Mouse (Mus musculus): Measurements from ENCODE around the gene Mtrex. TPM values are rescaled to one million over a fixed set of nuclear protein-coding genes. Genes with fewer than 3 reads are reported as not detected.

Mtrex gene
- total RNA-seq, 4 experiments from 2014 or later = 22.1 to 27.2 (median 26.0) TPM

DNA sequence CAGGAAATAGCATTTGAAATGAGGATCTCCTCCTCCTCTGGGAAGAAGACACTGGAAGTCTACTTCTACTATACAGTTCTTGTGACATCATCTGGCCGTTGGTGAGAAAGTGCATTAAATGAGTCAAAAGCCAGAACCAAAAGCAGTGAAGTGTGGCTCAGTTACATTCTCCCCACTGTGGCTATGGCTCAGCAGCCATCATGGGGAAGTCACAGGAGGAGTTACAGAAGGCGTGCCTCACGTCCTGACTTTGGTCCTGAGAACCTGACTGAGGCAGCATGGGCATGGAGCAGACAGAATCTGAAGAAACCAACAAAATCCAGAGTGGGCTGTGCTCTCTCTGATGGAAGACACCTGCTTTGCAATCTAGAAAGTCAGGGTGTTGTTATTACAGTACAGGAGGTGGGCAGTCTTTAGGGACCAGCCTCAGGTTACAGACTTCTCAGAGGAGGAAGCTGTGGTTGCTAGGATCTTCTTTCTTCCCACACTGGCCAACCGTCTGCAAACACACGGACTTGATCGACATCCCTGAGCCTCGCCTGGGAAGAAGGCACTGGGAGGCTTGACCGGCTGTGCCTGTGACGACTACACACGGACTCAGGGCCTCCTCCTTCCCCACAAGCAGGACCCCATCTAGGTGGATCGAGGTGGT, 57.0 kb downstream of the Mtrex start:
- no peak for DNase-seq (ENCODE audit: low spot score)

DNA sequence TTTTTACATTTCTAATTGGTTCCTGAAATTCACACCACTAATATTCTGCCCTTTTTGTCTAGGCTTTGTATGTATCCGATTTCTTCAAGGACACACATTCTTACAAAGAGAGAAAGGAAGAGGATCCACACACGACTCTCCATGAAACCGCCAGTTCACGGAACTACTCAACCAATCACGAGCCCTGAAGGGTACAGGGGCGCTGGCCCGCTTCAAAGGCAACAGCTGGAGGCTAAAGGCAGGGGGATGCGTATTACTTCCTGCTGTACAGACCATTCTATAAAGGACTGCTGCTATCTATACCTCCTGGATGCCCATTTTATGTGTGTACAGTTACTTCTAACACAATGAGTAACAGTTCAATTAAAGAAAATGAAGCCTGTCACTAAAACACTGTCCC, 59.8 kb downstream of the Mtrex start:
- no peak for DNase-seq (ENCODE audit: low spot score)

- DNase-seq (ENCODE audit: low spot score) = no peak
These were observed 60.4 kb downstream of the Mtrex start for GRCm38 (mm10) chr13:112866782-112867181.

DNA sequence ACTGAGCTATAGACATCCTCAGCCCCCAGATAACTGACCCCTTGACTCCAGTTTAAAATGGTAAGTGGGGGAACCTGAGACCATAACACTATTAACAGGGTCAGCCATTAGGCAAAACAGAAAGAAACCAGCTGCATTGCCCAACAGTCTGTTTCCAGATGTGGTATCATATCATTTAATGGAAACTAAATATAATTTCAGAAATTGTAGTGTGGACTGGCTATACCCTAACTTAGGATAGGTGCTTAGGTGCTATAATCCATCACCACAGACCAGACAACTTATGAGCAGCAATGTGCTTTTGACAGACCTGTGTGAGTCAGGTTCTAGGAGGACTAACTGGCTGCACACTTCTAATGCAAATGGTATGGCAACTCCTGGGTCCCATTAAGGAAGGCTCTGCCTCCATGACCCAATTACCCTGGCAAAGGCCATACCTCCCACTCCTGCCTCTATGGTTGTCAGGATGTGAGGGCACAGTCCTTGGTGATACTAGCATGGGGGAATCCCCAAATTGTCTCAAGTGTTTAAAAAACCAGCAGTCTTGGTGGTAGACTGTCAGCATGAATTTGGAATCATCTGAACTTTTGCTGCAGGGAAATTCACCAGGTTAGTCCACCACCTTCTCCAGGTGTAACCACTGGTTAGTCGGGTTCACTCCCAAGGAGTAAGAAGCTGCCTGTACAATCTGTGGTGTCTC, 64.1 kb downstream of the Mtrex start:
- DNase-seq (ENCODE audit: low spot score) = no peak

- no peak for DNase-seq (ENCODE audit: low spot score)
These were observed 64.9 kb downstream of the Mtrex start for GRCm38 (mm10) chr13:112862342-112862741.

DNA sequence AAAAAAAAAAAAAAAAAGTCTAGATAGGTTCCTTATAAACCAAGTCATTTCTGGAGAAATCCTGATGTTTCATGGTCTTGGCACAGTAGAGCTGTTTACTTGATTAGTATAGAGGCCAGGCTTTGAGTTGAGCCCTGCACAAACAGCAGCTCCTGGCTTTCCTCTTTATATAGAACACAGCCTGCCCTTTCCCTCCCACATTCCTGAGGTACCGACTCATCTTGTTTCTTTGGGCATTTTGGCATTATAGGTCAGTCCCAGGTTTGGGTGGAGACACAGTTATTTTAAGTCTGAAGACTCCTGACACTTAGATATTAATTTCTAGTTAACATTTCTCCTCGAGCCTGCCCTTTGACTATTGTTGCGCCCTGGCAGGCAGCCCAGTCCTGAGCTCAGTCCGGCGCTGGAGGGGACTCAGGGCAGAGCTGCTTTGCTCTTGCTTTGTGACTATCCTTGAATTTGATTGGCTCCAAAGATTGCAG, 65.3 kb downstream of the Mtrex start:
- peak; percentile 40 for DNase-seq (ENCODE audit: low spot score)

GRCm38 (mm10) chr13:112860911-112861310, 66.3 kb downstream of the Mtrex start:
- DNase-seq (ENCODE audit: low spot score) = no peak

- DNase-seq (ENCODE audit: low spot score) = no peak
These were observed 66.8 kb downstream of the Mtrex start for GRCm38 (mm10) chr13:112860370-112860769.

DNA sequence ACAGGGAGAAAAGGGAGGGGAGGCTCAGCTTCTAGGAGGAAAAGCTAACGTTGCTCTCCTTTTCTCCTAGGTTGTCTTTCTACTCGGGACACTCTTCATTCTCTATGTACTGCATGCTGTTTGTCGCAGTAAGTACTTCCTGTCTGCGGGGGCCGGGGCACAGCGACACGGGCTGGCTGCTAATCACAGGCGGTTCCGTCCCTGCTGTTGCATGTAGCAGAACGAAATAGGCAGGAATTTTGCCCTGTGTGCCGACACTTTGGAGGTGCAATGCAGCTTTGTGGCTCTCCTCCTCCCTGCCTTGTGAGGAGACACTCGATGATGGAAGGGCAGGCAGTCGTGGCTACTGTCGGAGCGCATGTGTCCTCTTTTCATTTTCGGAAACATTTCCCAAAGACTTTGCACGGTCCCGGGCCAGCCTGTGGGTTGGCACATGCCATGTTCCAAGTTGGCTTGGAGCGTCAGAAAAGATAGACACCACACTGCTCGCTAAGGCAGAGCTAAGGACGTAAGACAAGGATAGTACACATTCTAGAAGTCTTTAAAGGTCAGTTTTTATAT, 67.5 kb downstream of the Mtrex start:
- no peak for DNase-seq (ENCODE audit: low spot score)

GRCm38 (mm10) chr13:112857921-112858320, 69.3 kb downstream of the Mtrex start:
- no peak for DNase-seq (ENCODE audit: low spot score)

GRCm38 (mm10) chr13:112854402-112854801, 72.8 kb downstream of the Mtrex start:
- no peak for DNase-seq (ENCODE audit: low spot score)

DNA sequence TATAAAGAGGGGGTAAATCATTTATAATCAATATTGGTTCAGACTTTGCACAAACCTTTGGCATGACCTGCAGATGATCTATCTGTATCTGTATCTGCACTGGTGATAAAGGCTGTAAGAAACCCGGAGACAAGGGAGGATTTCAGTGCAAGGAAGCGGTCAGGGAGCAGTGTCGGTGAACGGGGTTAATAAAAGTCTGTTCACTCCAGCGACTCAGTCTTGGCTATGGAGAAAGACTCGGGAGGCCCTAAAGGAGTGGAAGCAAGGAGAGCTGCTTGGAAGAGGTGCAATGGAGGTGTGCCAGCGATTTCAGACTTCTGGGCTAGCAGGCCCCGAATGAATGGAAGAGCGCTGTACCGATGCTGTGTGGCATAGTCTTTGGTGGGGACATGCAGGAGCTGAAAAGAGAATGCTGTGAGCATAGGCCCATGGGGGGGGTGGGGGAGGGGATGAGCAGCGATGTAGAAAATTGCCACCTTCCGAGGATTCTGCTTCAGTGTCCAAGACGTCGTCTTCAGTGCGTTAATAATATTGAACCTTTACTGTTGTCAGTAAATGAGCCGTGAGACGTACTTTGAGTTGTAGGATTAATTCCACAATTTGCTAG, 73.4 kb downstream of the Mtrex start:
- no peak for DNase-seq (ENCODE audit: low spot score)

- DNase-seq (ENCODE audit: low spot score) = no peak
These were observed 81.3 kb downstream of the Mtrex start for GRCm38 (mm10) chr13:112845931-112846330.

- no peak for DNase-seq (ENCODE audit: low spot score)
These were observed 86.7 kb downstream of the Mtrex start for GRCm38 (mm10) chr13:112840241-112841087.

DNA sequence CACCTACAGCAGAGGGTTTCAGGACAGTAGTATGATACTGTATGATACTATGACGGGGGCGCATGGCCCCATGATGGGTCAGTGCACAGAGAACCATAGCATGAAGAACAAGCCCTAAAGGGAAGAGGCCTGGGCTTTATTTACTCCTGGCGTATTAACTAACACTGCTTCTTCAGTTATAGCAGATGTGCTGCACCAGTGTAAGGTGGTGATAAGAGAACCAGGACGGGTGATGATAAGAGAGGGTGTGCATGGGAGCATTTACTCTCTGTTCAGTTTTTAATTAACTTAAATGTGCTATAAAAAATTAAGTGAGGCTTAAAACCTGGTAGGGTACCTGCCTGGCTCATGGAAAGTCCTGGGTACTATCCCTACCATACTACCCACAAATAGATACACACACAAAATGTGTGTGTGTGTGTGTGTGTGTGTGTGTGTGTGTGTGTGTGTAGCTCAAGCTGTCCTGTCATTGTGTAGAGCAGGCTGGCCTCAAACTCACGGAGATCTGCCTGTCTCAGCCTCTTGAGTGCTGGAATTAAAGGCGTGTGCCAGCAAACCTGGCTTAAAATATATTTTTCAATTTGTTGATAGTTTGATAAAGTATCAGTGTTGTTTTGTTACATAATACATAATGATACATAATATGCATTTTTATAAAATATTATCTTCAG, 88.5 kb downstream of the Mtrex start:
- DNase-seq (ENCODE audit: low spot score) = no peak

GRCm38 (mm10) chr13:112837621-112838155, 89.5 kb downstream of the Mtrex start:
- no peak for DNase-seq (ENCODE audit: low spot score)

- no peak for DNase-seq (ENCODE audit: low spot score)
These were observed 90.2 kb downstream of the Mtrex start for GRCm38 (mm10) chr13:112836951-112837350.

GRCm38 (mm10) chr13:112835113-112835512, 92.1 kb downstream of the Mtrex start:
- DNase-seq (ENCODE audit: low spot score) = no peak

DNA sequence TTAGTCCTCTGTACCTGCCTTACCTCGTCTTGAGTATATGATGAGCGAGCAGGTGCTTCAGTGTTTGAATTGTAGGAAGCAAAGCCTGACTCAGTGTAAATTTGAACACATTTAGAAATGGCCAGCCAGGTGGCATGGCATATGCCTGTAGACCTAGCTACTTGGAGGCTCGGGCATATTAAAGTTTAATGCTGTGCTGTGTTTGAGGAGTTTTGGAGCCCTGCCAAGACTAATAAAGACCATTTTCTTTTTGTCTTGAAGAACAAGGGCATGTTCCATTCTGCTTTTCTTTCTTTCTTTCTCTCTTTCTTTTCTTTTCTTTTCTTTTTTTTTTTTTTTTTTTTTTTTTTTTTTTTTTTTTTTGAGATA, 93.3 kb downstream of the Mtrex start:
- DNase-seq (ENCODE audit: low spot score) = no peak

DNA sequence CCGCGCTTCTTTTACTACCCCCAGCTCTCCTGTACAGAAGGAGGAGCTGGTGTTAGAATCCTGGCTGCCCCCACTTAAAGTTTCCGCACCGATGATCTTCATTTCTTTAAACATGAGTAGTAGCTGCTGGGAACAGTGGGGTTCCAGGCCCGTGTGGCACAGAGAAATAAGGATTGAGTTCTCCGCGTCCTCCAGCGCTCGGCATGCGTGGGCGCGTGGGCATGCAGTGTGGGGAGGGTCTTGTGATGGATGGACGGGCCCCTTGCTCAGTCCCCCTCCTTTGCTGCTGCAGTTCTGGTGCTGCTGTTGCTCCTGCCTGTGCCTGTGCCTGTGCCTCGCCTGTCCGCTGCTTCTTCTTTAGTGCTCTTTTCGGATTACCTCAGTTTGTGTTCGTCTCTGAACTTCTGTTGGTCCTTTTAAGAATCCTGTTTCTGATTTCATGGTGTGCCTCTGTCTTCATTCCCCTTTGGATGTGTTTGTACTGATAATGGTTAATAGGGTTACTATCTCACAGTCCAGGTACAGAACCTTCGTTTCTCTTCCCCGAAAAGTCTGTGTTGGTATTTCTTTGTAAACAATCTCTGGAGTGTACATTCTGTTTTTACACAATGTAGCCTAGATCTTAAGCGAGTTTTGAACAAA, 93.8 kb downstream of the Mtrex start:
- DNase-seq (ENCODE audit: low spot score) = no peak
